Mouse (Mus musculus) heart, embryonic 12.5 days (tissue): ENCODE results near the gene Mrnip. TPM values are rescaled to one million over a fixed set of nuclear protein-coding genes. Genes with fewer than 3 reads are reported as not detected.

Source experiments
- ATAC-seq: fragments of 200-750 bp; cut with Nextera tagmentation; 2 replicates; pipeline ENCODE4 v1.8.0; 2017; ENCODE audit warnings: moderate TSS enrichment, moderate library complexity; ENCODE audit not compliant: insufficient number of reproducible peaks, low FRiP score
- H3K27ac ChIP-seq: fragments of 300-500 bp; sonication (generic); 2 replicates; pipeline ENCODE4 v1.5.1; 2016; ENCODE audit warnings: mild to moderate bottlenecking, moderate library complexity; ENCODE audit not compliant: poor library complexity, severe bottlenecking
- H3K27me3 ChIP-seq: fragments of 300-500 bp; sonication (generic); replicated peaks from 2 replicates; pipeline ENCODE4 v1.6.1; 2016; ENCODE audit warnings: mild to moderate bottlenecking, moderate library complexity
- H3K36me3 ChIP-seq: fragments of 300-500 bp; sonication (generic); 2 replicates; pipeline ENCODE4 v1.6.1; 2016; ENCODE audit warnings: mild to moderate bottlenecking, moderate library complexity
- H3K4me1 ChIP-seq: fragments of 300-500 bp; sonication (generic); replicated peaks from 2 replicates; pipeline ENCODE4 v1.6.1; 2016; ENCODE audit warnings: mild to moderate bottlenecking
- H3K4me2 ChIP-seq: fragments of 300-500 bp; sonication (generic); 2 replicates; pipeline ENCODE4 v1.6.1; 2016; ENCODE audit warnings: mild to moderate bottlenecking, moderate library complexity
- H3K4me3 ChIP-seq: fragments of 300-500 bp; sonication (generic); 2 replicates; pipeline ENCODE4 v1.5.1; 2016; ENCODE audit warnings: mild to moderate bottlenecking
- H3K9ac ChIP-seq: fragments of 300-500 bp; sonication (generic); 2 replicates; pipeline ENCODE4 v1.6.1; 2016; ENCODE audit warnings: mild to moderate bottlenecking, moderate library complexity
- H3K9me3 ChIP-seq: fragments of 300-500 bp; sonication (generic); replicated peaks from 2 replicates; pipeline ENCODE4 v1.6.1; 2016; ENCODE audit warnings: mild to moderate bottlenecking, moderate library complexity
- WGBS: fragments of 180-500 bp; shearing (Covaris S2); methylation state at CpG from one replicate; pipeline ENCODE4 v1.1.7; 2016; 5-methylcytosine and 5-hydroxymethylcytosine counted together
- polyA plus RNA-seq: library from polyadenylated mRNA; unstranded; fragments of >200 nt; fragmentation: Nextera tagmentation; extraction: Ambion mirVana; gene quantifications from 2 replicates; pipeline ENCODE4 v1.2.1, GENCODE M21; 2016

Mrnip gene
- polyA plus RNA-seq, 1 experiment from 2014 or later, result 10.1 TPM

DNA sequence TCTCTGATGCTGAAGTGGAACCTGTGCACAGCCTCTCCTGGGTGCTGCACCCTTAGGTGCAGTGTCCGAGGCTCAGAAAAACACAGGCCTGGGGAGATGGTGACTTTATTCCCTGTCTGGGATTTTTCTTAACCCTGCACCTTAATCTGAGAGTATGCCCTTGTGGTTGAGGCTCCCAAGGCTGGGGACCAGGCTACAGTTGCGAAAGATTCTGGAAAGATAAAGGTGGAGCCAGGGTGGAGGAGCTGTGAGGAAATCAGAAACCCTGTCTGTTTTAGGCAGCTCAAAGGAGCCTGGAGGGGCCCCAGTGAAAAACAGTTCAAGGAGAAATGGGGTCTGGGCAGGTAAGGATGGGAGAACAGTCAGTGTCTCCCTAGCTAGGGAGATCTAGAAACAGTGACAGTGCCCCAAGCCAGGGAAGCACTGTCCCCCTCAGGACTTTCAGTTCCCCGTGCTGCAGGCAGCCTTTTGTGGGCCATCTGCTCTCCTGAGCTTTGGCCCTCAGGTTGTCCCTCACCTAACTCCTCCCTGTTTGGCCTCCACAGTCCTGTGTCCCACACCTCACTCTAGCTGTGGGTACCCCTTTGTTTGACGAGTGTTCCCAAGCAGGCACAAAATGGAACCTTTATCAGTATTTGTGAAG, 42.6 kb downstream of the Mrnip start:
- ATAC-seq, result no peak
- no peak overlapping the region for H3K27ac ChIP-seq
- 68% methylated on average over 4 of the region's 4 CpGs for WGBS
- H3K4me1 ChIP-seq, result peaks cover 35% of the 10 kb centered on the region
- no peaks in the 10 kb centered on the region for H3K36me3 ChIP-seq
- no peak overlapping the region for H3K9ac ChIP-seq
- H3K4me3 ChIP-seq, result no peak overlapping the region
- H3K4me2 ChIP-seq, result no peak overlapping the region
- no peaks in the 10 kb centered on the region for H3K27me3 ChIP-seq
- no peaks in the 10 kb centered on the region for H3K9me3 ChIP-seq

DNA sequence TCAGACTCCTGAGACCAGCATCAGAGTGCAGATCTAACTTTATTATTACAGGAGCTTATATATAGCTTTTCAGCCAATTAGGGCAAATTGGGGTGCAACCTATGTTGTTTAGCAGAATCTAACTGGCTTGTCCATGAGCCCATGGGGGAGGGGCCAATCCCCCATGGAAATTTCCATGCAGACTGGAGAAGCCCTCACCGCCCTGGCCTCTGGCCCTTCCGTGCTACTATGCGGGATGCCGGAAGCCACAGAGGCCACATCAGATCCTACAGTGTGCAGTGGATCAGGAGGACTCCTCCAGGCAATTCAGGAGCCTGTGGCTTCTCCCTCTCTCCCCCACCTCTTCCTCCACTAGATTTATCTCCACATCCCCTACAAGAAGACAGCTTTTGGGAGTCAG, 43.6 kb downstream of the Mrnip start:
- no peak overlapping the region for H3K4me3 ChIP-seq
- 64% methylated on average over 4 of the region's 4 CpGs for WGBS
- H3K36me3 ChIP-seq, result no peaks in the 10 kb centered on the region
- no peaks in the 10 kb centered on the region for H3K9me3 ChIP-seq
- H3K4me1 ChIP-seq, result peaks cover 29% of the 10 kb centered on the region
- no peak overlapping the region for H3K27ac ChIP-seq
- H3K9ac ChIP-seq, result no peak overlapping the region
- H3K4me2 ChIP-seq, result no peak overlapping the region
- ATAC-seq, result no peak
- H3K27me3 ChIP-seq, result no peaks in the 10 kb centered on the region

DNA sequence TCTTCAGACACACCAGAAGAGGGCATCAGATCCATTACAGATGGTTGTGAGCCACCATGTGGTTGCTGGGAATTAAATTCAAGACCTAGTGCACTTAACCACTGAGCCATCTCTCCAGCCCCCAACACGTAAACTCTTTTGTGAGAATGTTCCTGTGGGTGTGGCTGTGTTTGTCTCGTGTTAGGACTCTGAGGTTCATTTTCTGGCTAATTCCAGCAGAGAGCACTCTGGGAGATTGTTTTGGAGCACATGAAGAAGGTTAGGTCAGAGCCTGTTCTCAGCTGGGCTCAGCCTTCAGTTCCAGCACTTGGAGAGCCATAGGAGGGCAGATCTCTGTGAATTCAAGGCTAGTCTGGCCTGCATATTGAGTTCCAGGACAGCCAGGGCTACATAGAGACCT, 45.6 kb downstream of the Mrnip start:
- Histone ChIP-seq H3K4me1 (peaks cover 25% of the 10 kb centered on the region), H3K9ac (no peak overlapping the region), H3K36me3 (no peaks in the 10 kb centered on the region), H3K27ac (no peak overlapping the region), H3K9me3 (no peaks in the 10 kb centered on the region), H3K4me2 (no peak overlapping the region), H3K4me3 (no peak overlapping the region), H3K27me3 (no peaks in the 10 kb centered on the region)
- ATAC-seq, result no peak
- WGBS, result 60% methylated on average over 2 of the region's 2 CpGs

DNA sequence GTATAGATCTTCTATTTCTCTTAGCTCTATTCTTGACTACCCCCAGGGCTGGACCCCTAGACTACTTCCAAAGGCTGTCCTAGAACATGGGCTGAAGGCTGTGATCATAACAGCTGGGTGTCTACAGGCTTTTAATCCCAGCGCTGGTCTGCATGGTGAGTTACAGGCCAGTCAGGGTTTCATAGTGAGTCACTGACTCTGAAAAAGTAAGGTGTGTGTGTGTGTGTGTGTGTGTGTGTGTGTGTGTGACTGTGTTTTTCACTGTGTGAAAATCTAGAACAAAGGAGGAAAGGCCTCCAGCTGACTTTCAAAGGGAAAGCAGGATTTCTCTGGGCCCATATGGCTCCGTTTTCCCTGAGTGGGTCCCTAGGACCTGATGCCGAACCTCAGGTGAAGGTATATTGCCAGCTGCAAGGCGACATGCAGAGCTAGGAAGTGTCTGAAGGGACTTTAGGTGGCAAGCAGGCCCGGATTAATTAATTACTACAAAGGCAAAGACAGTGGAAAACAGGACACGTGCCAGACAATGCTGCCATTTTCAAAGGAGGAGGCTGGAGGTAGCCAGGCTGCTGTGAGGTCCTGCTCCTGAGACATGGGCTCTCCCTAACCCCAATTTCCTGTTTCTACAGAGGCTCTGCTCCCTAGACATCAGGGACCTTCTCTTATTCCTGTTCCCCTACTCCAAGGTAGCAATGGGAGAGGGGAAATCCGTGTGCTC, 48.5 kb downstream of the Mrnip start:
- Histone ChIP-seq H3K9me3 (no peaks in the 10 kb centered on the region), H3K9ac (no peak overlapping the region), H3K4me1 (peaks cover 26% of the 10 kb centered on the region), H3K36me3 (no peaks in the 10 kb centered on the region), H3K4me2 (no peak overlapping the region), H3K27me3 (no peaks in the 10 kb centered on the region; the same call in 1 of the 2 replicates), H3K4me3 (no peak overlapping the region), H3K27ac (no peak overlapping the region)
- ATAC-seq, result no peak
- 59% methylated on average over 7 of the region's 7 CpGs for WGBS

DNA sequence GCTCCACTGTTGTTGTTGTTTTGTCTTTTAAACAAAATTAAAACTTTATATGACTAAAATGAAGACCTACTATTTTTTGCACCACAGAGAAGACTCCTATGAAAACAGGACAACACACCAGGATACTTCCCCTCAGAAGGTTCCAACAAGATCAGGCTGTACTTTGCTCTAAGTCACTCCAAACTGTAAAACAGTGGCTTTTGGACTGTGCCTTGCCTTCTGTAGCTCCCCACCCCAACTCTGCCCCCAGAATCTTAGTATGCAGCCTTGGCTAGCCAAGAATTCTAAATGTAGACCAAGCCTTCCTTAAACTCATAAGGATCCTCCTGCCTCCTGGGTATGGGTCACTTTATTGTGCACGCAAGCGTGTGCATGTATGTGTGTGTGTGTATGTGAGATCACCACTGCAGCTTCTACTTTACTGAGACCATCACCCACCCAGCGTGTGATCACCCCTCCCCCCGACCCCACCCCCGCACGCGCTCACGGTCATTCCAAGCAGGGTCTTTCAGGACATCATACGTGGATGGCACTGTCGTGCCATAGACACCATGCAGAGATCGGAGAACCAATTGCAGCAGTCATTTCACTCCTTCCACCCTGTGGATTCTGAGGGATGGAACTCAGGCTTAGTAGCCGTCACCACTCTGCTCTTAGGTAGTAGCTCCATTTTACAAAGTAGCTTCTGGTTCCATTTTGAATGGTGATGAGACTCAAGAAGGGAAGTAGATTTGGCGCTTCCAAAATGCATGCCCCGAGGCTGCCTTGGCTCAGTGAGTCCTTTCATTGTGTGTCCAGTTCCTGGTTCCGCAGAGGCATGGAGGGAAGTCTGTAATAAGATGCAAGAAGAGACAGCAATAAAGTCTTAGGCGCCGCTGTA, 49.8 kb downstream of the Mrnip start:
- 9% methylated on average over 17 of the region's 17 CpGs for WGBS
- ATAC-seq, result no peak
- H3K9ac ChIP-seq, result peak overlapping the region; percentile 98

DNA sequence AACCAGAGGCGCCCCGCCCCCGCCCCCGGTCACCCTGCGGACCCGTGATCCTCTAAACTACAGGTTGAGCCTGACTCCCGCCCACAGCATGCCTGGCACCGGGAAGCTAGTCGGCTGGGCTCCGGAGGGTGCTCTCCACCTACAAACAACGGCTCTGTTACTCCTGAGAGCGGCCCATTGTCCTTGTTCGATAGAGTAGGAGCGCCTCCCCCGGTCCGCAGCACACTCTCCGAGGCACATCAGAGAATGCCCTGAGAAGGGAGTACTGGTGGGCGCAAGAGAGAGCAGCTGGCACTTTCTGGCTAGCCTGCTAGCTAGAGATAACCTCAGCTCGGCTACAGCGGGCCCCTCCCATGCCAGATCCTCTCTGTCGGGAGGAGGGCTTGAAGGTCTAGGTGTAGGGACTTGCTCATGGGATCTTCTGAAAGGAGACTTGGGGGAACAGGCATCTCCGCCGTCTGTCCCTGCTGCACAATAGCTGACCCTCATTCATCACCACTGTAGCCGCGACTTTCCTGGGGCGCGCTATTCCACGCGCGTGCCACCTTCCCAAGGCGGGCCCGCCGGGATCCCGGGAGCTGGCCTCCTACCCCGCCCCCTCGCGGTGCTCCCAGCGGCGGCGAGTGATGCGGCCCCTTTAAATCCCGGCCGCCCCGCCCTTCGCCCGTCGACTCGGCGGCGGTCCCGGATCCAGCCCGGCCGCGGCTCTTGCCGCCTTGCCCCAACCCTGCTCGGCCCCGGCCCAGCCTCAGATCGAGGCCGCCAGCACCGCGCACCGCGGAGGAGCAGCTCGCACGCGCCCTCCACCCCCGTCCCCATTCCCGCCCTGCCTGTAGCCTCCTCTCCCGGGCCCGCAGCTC, 50.7 kb downstream of the Mrnip start:
- ATAC-seq, result peak; percentile 92
- H3K27me3 ChIP-seq, result peaks cover 13% of the 10 kb centered on the region; the same call in 1 of the 2 replicates
- peaks cover 25% of the 10 kb centered on the region for H3K4me1 ChIP-seq

More for the DNA sequence above, 49.8 kb downstream of the Mrnip start:
- peak overlapping the region; percentile 94 for H3K4me2 ChIP-seq
- H3K36me3 ChIP-seq, result peaks cover 3% of the 10 kb centered on the region; the same call in 1 of the 2 replicates
- peak overlapping the region; percentile 75 for H3K27ac ChIP-seq
- peaks cover 24% of the 10 kb centered on the region for H3K4me1 ChIP-seq
- H3K27me3 ChIP-seq, result peaks cover 5% of the 10 kb centered on the region; the same call in 1 of the 2 replicates
- H3K4me3 ChIP-seq, result peak overlapping the region; percentile 95
- no peaks in the 10 kb centered on the region for H3K9me3 ChIP-seq

DNA sequence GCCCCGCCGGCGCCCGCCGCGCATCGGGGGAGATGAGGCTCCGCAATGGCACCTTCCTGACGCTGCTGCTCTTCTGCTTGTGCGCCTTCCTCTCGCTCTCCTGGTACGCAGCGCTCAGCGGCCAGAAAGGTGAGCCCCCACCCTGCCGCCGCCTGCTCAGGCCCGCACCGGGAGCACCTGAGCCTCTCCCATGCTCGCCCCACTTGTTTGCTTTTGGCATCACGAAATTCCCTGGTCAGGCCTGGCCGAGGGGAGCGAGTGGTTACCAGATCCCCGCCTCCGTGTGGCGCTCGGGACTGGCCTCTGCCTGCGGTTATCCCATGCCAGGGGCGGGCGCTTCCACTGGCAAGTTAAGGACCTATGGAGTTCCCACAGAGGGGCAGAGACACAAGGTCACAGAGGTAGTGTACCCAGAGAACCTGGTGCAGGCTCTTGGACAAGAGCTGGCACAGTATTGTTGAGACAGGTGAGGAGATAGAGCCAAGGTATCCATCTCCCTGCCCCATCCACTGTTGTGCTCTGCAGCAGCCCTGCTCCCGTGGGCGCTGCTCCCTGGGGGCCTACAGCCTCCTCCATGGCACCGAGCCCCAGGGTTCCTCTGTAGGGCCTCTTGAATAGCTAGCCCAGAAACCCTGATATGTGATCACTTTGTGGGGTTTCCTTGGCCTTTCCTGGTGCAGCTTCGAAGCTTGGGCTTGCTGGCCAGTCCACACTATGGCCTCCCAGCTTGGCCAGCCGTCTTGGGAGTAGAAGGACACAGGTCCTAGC, 51.6 kb downstream of the Mrnip start:
- Histone ChIP-seq H3K9me3 (no peaks in the 10 kb centered on the region), H3K9ac (peak overlapping the region; percentile 98), H3K27ac (peak overlapping the region; percentile 75), H3K27me3 (peaks cover 22% of the 10 kb centered on the region), H3K4me2 (peak overlapping the region; percentile 94), H3K4me1 (peaks cover 28% of the 10 kb centered on the region), H3K4me3 (peak overlapping the region; percentile 95), H3K36me3 (peaks cover 6% of the 10 kb centered on the region; the same call in 1 of the 2 replicates)
- WGBS, result 3% methylated on average over 34 of the region's 34 CpGs
- ATAC-seq, result peak; percentile 20

More for the DNA sequence above, 50.7 kb downstream of the Mrnip start:
- no peaks in the 10 kb centered on the region for H3K9me3 ChIP-seq
- H3K27ac ChIP-seq, result peak overlapping the region; percentile 75
- H3K4me2 ChIP-seq, result peak overlapping the region; percentile 94
- peaks cover 3% of the 10 kb centered on the region; the same call in 1 of the 2 replicates for H3K36me3 ChIP-seq
- peak overlapping the region; percentile 95 for H3K4me3 ChIP-seq
- WGBS, result under 1% methylated on average over 70 of the region's 70 CpGs
- H3K9ac ChIP-seq, result peak overlapping the region; percentile 98

DNA sequence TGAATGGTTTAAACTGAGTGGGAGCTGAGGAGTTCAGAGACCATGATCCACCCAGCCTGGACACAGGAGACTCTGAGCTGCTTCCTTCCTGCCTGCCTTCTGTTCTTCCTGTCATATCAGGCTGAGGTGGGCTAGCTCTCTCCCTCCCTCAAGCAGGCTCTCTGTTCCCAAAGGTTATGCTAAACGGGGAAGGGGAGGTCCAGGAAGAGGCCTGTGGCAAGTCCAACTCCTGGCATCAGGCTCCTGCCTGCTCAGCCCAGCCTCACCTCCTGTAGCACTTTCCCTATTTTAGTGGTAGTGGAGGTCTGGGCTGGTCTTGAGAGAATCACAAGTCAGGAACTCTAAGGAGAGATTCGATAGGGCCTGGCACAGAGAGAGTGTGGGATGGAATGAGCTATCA, 52.2 kb downstream of the Mrnip start:
- H3K9me3 ChIP-seq, result no peaks in the 10 kb centered on the region
- H3K27me3 ChIP-seq, result peaks cover 24% of the 10 kb centered on the region
- ATAC-seq, result no peak
- peaks cover 8% of the 10 kb centered on the region; the same call in 1 of the 2 replicates for H3K36me3 ChIP-seq
- H3K4me1 ChIP-seq, result peaks cover 31% of the 10 kb centered on the region
- H3K27ac ChIP-seq, result peak overlapping the region; percentile 75
- peak overlapping the region; percentile 95 for H3K4me3 ChIP-seq
- peak overlapping the region; percentile 94 for H3K4me2 ChIP-seq
- 37% methylated on average over 2 of the region's 2 CpGs for WGBS
- peak overlapping the region; percentile 98 for H3K9ac ChIP-seq

DNA sequence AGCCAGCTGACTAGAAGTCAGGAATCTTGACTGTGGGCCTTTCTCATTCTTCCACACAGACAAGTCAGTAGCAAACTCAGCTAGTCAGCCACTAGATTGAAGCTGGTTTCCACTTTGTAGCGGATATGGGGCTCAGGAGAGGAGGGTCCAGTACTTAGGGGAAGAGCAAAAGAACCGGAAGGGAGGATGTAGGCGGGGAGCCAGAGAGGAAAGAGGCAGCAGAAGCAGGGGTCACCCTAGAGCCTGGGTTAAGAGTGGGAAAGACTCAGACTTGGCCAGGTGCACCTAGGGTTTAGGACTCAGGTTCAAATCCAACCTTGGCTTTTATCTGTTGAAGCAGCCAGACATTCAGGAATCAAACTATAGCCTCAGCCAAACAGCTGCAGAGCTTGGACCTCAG, 53.0 kb downstream of the Mrnip start:
- no peaks in the 10 kb centered on the region for H3K9me3 ChIP-seq
- peaks cover 31% of the 10 kb centered on the region for H3K4me1 ChIP-seq
- peaks cover 13% of the 10 kb centered on the region for H3K36me3 ChIP-seq
- peak overlapping the region; percentile 94 for H3K4me2 ChIP-seq
- no peak overlapping the region; the same call in 1 of the 2 replicates for H3K9ac ChIP-seq
- H3K4me3 ChIP-seq, result 0 out of 2 replicates have a peak overlapping the region, but pooled peaks have one; percentile 95
- peaks cover 26% of the 10 kb centered on the region for H3K27me3 ChIP-seq
- 63% methylated on average over 3 of the region's 3 CpGs for WGBS
- ATAC-seq, result no peak
- peak overlapping the region; percentile 75; the same call in 1 of the 2 replicates for H3K27ac ChIP-seq

DNA sequence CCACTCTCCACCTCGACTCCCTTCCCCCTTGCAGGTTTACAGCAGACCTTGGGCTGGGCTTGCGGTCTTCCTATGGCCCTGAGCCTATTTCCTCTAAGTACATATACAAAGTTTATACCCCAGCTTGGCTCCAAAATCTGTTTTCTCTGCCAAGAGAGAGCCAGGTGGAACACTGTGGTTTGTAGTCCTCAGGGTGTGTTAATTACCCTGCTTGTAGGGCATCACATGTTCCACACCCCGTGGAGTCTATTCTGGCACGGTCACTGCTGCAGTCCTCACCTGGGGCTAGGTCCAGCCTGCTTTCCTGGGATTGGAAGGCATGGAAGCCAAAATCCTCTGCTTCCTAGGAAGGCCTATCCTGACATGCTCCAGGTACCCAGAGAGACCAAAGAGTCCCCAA, 53.5 kb downstream of the Mrnip start:
- Histone ChIP-seq H3K27ac (no peak overlapping the region), H3K27me3 (peaks cover 32% of the 10 kb centered on the region), H3K4me1 (peaks cover 31% of the 10 kb centered on the region), H3K4me3 (no peak overlapping the region), H3K9me3 (no peaks in the 10 kb centered on the region), H3K36me3 (peaks cover 18% of the 10 kb centered on the region), H3K9ac (no peak overlapping the region), H3K4me2 (no peak overlapping the region)
- WGBS, result 94% methylated on average over 4 of the region's 4 CpGs
- no peak for ATAC-seq
